Mouse (Mus musculus): ENCODE results near the gene Xcl1. TPM values are rescaled to one million over a fixed set of nuclear protein-coding genes. Genes with fewer than 3 reads are reported as not detected.

Xcl1 gene
- polyA plus RNA-seq (2012; rRNA removed), result not detected in 2 replicates

DNA sequence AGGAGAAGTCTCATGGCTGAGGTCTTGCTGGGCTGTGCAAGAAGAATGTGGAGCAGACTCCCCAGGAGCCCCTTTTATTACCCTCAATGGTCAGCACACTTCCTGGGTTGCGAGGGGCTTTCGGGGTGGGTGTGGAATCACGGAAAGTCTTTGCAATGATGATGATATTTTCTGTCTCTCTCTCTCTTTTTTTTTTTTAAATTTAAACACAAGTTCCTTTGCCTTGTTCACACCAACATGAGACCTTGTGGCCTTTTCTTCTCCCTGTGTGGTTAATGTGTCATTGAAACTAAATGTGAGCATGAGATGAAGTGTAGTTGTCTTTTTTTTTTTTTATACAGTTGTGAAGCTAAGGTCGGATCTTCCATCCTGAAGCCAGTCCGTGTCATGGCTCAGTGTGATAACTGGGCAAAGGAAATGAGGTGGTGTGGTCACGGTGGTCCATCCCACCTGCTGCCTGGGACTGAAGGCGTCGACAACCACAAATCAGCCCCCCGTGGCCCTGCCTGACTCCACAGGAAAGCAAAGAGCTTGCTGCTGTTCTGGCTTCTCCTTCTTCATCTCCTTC is at the start of gene Xcl1:
Gene Xcl1 (minus strand): TSS at position 51 of the 568 bp plus-strand sequence.

Other genes starting within 250 kb of the Xcl1 start
- 20.3 and 34.0 TPM in 2 replicates for gene Dpt, start 138.9 kb downstream of the Xcl1 start, polyA plus RNA-seq (2012; rRNA removed)
- not detected in 2 replicates for gene Tbx19, start 225.2 kb upstream of the Xcl1 start, polyA plus RNA-seq (2012; rRNA removed)